In genomic region chr5:124327510-124328364, GRCm38 (mm10) we compare ENCODE assay signal across 8 mouse cellular contexts. TPM values are rescaled to one million over a fixed set of nuclear protein-coding genes. Genes with fewer than 3 reads are reported as not detected.
DNase-seq lines count a peak whose midpoint lies in the region; ATAC-seq lines count a peak whose summit lies in the region.

Gene Mphosph9, minus strand, starts transcription at chr5:124327972.
Gene 2810006K23Rik, plus strand, starts transcription at chr5:124328089.

- H3K9me3 ChIP-seq in heart, embryonic 14.5 days (ENCODE audit: control insufficient read depth, low read length), result no peaks in the 10 kb centered on the region
- H3K9me3 ChIP-seq in liver, embryonic 13.5 days (replicated peaks), result no peaks in the 10 kb centered on the region
- no peaks in the 10 kb centered on the region for H3K9me3 ChIP-seq in stomach, embryonic 16.5 days (replicated peaks; ENCODE audit: control insufficient read depth, low read length)

- no peaks in the 10 kb centered on the region for H3K27me3 ChIP-seq in heart, embryonic 14.5 days (ENCODE audit: control insufficient read depth, insufficient read depth, low read length)
- no peaks in the 10 kb centered on the region for H3K27me3 ChIP-seq in liver, embryonic 13.5 days
- no peaks in the 10 kb centered on the region for H3K27me3 ChIP-seq in stomach, embryonic 16.5 days (ENCODE audit: control insufficient read depth, insufficient read depth, low read length)

- WGBS in heart, embryonic 14.5 days, result under 1% methylated on average over 72 of the region's 72 CpGs
- WGBS in liver, embryonic 13.5 days (ENCODE audit: insufficient replicate concordance), result under 1% methylated on average over 72 of the region's 72 CpGs
- under 1% methylated on average over 72 of the region's 72 CpGs for WGBS in stomach, embryonic 16.5 days

- H3K9ac ChIP-seq in heart, embryonic 14.5 days (ENCODE audit: low read length), result peak within 1 kb of the TSS; percentile 87
- H3K9ac ChIP-seq in liver, embryonic 13.5 days, result peak within 1 kb of the TSS; percentile 84
- H3K9ac ChIP-seq in stomach, embryonic 16.5 days (ENCODE audit: low read length), result peak within 1 kb of the TSS; percentile 78

- peak; percentile 91 for ATAC-seq in CD4-positive, CD25-positive, alpha-beta regulatory T cell, adult 4 months
- ATAC-seq in heart, embryonic 14.5 days (ENCODE audit: insufficient number of reproducible peaks, insufficient read depth, low FRiP score, low read depth), result peak; percentile 99
- peak; percentile 96 for ATAC-seq in liver, embryonic 13.5 days (ENCODE audit: low read depth)
- peak; percentile 97 for ATAC-seq in stomach, embryonic 16.5 days (ENCODE audit: insufficient read depth, low FRiP score)

- H3K4me1 ChIP-seq in heart, embryonic 14.5 days (ENCODE audit: control insufficient read depth in 2 of 2, insufficient read depth in 2 of 2, low read length in 2 of 2), result peaks cover 7 to 14% of the 10 kb centered on the region in 2 experiments
- H3K4me1 ChIP-seq in liver, embryonic 13.5 days (replicated peaks), result peaks cover 24% of the 10 kb centered on the region
- H3K4me1 ChIP-seq in stomach, embryonic 16.5 days (ENCODE audit: control insufficient read depth, insufficient read depth, low read length), result peaks cover 9% of the 10 kb centered on the region; the same call in 1 of the 2 replicates

- peak; percentile 99 for DNase-seq in c-Kit-negative CD71-positive TER-119-positive erythroid progenitor cells, embryonic 14.5 days (ENCODE audit: low read depth, low spot score)
- peak; percentile 99 for DNase-seq in fibroblast of lung, adult 2 months (ENCODE audit: low read depth)
- DNase-seq in kidney, postnatal 14 days, result peak; percentile 100
- peak; percentile 100 for DNase-seq in liver, embryonic 13.5 days
- DNase-seq in neural tube, embryonic 10.5 days (ENCODE audit: extremely low spot score, low spot score), result peak; percentile 99

- H3K4me3 ChIP-seq in heart, embryonic 14.5 days (ENCODE audit: control insufficient read depth in 1 of 2, insufficient read depth in 1 of 2, low read depth in 1 of 2, low read length in 2 of 2), result peak within 1 kb of the TSS; percentile 76 to 88
- peak within 1 kb of the TSS; percentile 69 for H3K4me3 ChIP-seq in liver, embryonic 13.5 days (replicated peaks)
- H3K4me3 ChIP-seq in stomach, embryonic 16.5 days (replicated peaks; ENCODE audit: low read length), result peak within 1 kb of the TSS; percentile 75

- peak within 1 kb of the TSS; percentile 92 to 95 for H3K27ac ChIP-seq in heart, embryonic 14.5 days (replicated peaks in 1 of 2; ENCODE audit: control insufficient read depth in 1 of 2, insufficient read depth in 1 of 2, low read depth in 2 of 2, low read length in 2 of 2)
- H3K27ac ChIP-seq in liver, embryonic 13.5 days, result peak within 1 kb of the TSS; percentile 93
- H3K27ac ChIP-seq in stomach, embryonic 16.5 days (ENCODE audit: low read length), result peak within 1 kb of the TSS; percentile 92

- peaks cover 17% of the 10 kb centered on the region for H3K36me3 ChIP-seq in heart, embryonic 14.5 days (ENCODE audit: control insufficient read depth, insufficient read depth, low read length)
- H3K36me3 ChIP-seq in liver, embryonic 13.5 days, result peaks cover 13% of the 10 kb centered on the region
- no peaks in the 10 kb centered on the region for H3K36me3 ChIP-seq in stomach, embryonic 16.5 days (ENCODE audit: control insufficient read depth, insufficient read depth, low read length)

- peak within 1 kb of the TSS; percentile 91 for H3K4me2 ChIP-seq in heart, embryonic 14.5 days (ENCODE audit: low read length)
- H3K4me2 ChIP-seq in liver, embryonic 13.5 days, result peak within 1 kb of the TSS; percentile 94
- peak within 1 kb of the TSS; percentile 90 for H3K4me2 ChIP-seq in stomach, embryonic 16.5 days (ENCODE audit: low read depth, low read length)

RNA-seq across cellular contexts. Expression of gene Mphosph9, which starts in this region (rescaled TPM):
- 10 to 100 TPM; 16.8 to 18.6 TPM for polyA plus RNA-seq in CD4-positive, CD25-positive, alpha-beta regulatory T cell, adult 4 months (2017; shearing (Covaris generic))
- polyA plus RNA-seq in heart, embryonic 14.5 days (2014; fragmentation: Nextera tagmentation; extraction: Ambion mirVana), result 11.7 and 14.4 TPM in 2 replicates
- polyA plus RNA-seq in liver, embryonic 13.5 days (2015; fragmentation: Nextera tagmentation; extraction: Ambion mirVana), result 5.6 and 6.3 TPM in 2 replicates
- 7.7 and 8.5 TPM in 2 replicates for polyA plus RNA-seq in stomach, embryonic 16.5 days (2015; fragmentation: Nextera tagmentation; extraction: Ambion mirVana)

RNA-seq across cellular contexts. Expression of gene 2810006K23Rik, which starts in this region (rescaled TPM):
- polyA plus RNA-seq in CD4-positive, CD25-positive, alpha-beta regulatory T cell, adult 4 months (2017; shearing (Covaris generic)), result 10 to 100 TPM; 12.0 to 16.5 TPM
- 14.3 and 15.5 TPM in 2 replicates for polyA plus RNA-seq in heart, embryonic 14.5 days (2014; fragmentation: Nextera tagmentation; extraction: Ambion mirVana)
- polyA plus RNA-seq in liver, embryonic 13.5 days (2015; fragmentation: Nextera tagmentation; extraction: Ambion mirVana), result 7.0 and 7.7 TPM in 2 replicates
- polyA plus RNA-seq in stomach, embryonic 16.5 days (2015; fragmentation: Nextera tagmentation; extraction: Ambion mirVana), result 13.3 and 16.1 TPM in 2 replicates

Comparison
In these comparisons a context has a peak if more than half of its experiments do, and no peak if none do; other contexts are left out.
1. Peak in every context shown above with its lines: DNase-seq, ATAC-seq, H3K4me3 ChIP-seq and H3K27ac ChIP-seq.